Comparison of ENCODE assay signal across 27 mouse cellular contexts in genomic region chr2:113386278-113386677, GRCm38 (mm10). TPM values are rescaled to one million over a fixed set of nuclear protein-coding genes. Genes with fewer than 3 reads are reported as not detected.
DNase-seq lines count a peak whose midpoint lies in the region; ATAC-seq and TF ChIP-seq lines count a peak whose summit lies in the region.
"Had no signal": no experiment of that assay in that cellular context is flagged by ENCODE, and none has a peak within 500 bp of the region (broad histone marks: within the 10 kb centered on the region; RNA-seq: fewer than 3 reads in every experiment).

No protein-coding gene starts in this region.

- no peaks in the 10 kb centered on the region for H3K4me1 ChIP-seq in limb, embryonic 13.5 days
- no peaks in the 10 kb centered on the region for H3K4me1 ChIP-seq in limb, embryonic 10.5 days
- H3K4me1 ChIP-seq: embryonic facial prominence, embryonic 12.5 days; embryonic facial prominence, embryonic 15.5 days; forebrain, embryonic 10.5 days; forebrain, embryonic 12.5 days had no signal

- H3K9me3 ChIP-seq in limb, embryonic 13.5 days = no peaks in the 10 kb centered on the region
- H3K9me3 ChIP-seq in limb, embryonic 10.5 days (replicated peaks) = no peaks in the 10 kb centered on the region
- H3K9me3 ChIP-seq: embryonic facial prominence, embryonic 12.5 days; embryonic facial prominence, embryonic 15.5 days; forebrain, embryonic 10.5 days; forebrain, embryonic 12.5 days had no signal

- H3K9ac ChIP-seq in limb, embryonic 13.5 days = no peak overlapping the region
- H3K9ac ChIP-seq: embryonic facial prominence, embryonic 12.5 days; embryonic facial prominence, embryonic 15.5 days; forebrain, embryonic 12.5 days had no signal

- WGBS in limb, embryonic 13.5 days = 88% methylated on average over 6 of the region's 6 CpGs
- WGBS in limb, embryonic 10.5 days = 87% methylated on average over 6 of the region's 6 CpGs

- ATAC-seq in limb, embryonic 13.5 days (ENCODE audit: low FRiP score, low read depth) = 0 out of 2 replicates have a peak, but pooled peaks have one; percentile 5
- ATAC-seq: activated CD4-positive, CD25-positive, alpha-beta regulatory T cell, adult 4 months; CD4-positive, CD25-positive, alpha-beta regulatory T cell, adult 4 months; forebrain, embryonic 14.5 days; forebrain, embryonic 16.5 days; Patski had no signal

- H3K36me3 ChIP-seq in limb, embryonic 13.5 days = no peaks in the 10 kb centered on the region
- H3K36me3 ChIP-seq in limb, embryonic 10.5 days = no peaks in the 10 kb centered on the region
- no peaks in the 10 kb centered on the region for H3K36me3 ChIP-seq in myocyte (ENCODE audit: control insufficient read depth, insufficient read depth)
- H3K36me3 ChIP-seq: embryonic facial prominence, embryonic 12.5 days; embryonic facial prominence, embryonic 15.5 days; forebrain, embryonic 10.5 days; forebrain, embryonic 12.5 days; G1E had no signal

- no peak overlapping the region for H3K27ac ChIP-seq in limb, embryonic 13.5 days
- no peak overlapping the region for H3K27ac ChIP-seq in limb, embryonic 10.5 days
- H3K27ac ChIP-seq: embryonic facial prominence, embryonic 12.5 days; embryonic facial prominence, embryonic 15.5 days; forebrain, embryonic 10.5 days; forebrain, embryonic 12.5 days had no signal

- H3ac ChIP-seq in myocyte (ENCODE audit: control insufficient read depth, insufficient read length) = no peak overlapping the region

- no peak overlapping the region for H3K4me3 ChIP-seq in limb, embryonic 13.5 days
- H3K4me3 ChIP-seq in limb, embryonic 10.5 days = no peak overlapping the region
- no peak overlapping the region for H3K4me3 ChIP-seq in myocyte
- H3K4me3 ChIP-seq: embryonic facial prominence, embryonic 12.5 days; embryonic facial prominence, embryonic 15.5 days; erythroblast, embryonic 14.5 days; forebrain, embryonic 10.5 days; forebrain, embryonic 12.5 days had no signal

- peak; percentile 35 for DNase-seq in heart, adult 11 months
- no peak for DNase-seq in heart, postnatal 10 days
- DNase-seq in limb, embryonic 10.5 days (ENCODE audit: low spot score) = no peak
- DNase-seq in cerebellum, postnatal 14 days = no peak
- DNase-seq: adrenal gland, adult 8-10 months; adrenal gland, postnatal 14 days; adrenal gland, postnatal 36 days; cerebellum, adult 11-12 months; cerebellum, adult 2 months; cerebellum, adult 9-10 months; cerebellum, postnatal 10 days; cerebellum, postnatal 36 days; embryo, embryonic 11 days had no signal

- H3K4me2 ChIP-seq in limb, embryonic 13.5 days (replicated peaks) = no peak overlapping the region
- peak overlapping the region; percentile 45 for H3K4me2 ChIP-seq in myocyte (ENCODE audit: low read depth)
- H3K4me2 ChIP-seq: embryonic facial prominence, embryonic 12.5 days; embryonic facial prominence, embryonic 15.5 days; forebrain, embryonic 12.5 days had no signal

- intact Hi-C loops in heart, postnatal 10 days (cut with DNase I) = no loop called here

- TF ChIP-seq POLR2A in myocyte (IDR thresholded peaks at IDR 0.05; ENCODE audit: insufficient read length, low read depth) = no peak

- no peaks in the 10 kb centered on the region for H3K27me3 ChIP-seq in limb, embryonic 13.5 days
- no peaks in the 10 kb centered on the region for H3K27me3 ChIP-seq in limb, embryonic 10.5 days (ENCODE audit: low read depth, poor library complexity, severe bottlenecking)
- no peaks in the 10 kb centered on the region for H3K27me3 ChIP-seq in myocyte (ENCODE audit: control insufficient read depth, insufficient read depth, insufficient read length)
- H3K27me3 ChIP-seq: CH12.LX; embryonic facial prominence, embryonic 12.5 days; embryonic facial prominence, embryonic 15.5 days; forebrain, embryonic 12.5 days; Patski had no signal

- no peaks in the 10 kb centered on the region for H3K79me2 ChIP-seq in myocyte (ENCODE audit: control insufficient read depth, insufficient read depth)

TF ChIP-seq in myocyte, 11 proteins besides CTCF, POLR2A, EP300 and RAD21:
- TF ChIP-seq POLR2AphosphoS2 (IDR thresholded peaks at IDR 0.05; ENCODE audit: insufficient read length, low read depth) (no peak), MYOD1 (IDR thresholded peaks at IDR 0.05; ENCODE audit: control insufficient read depth in 1 of 3, insufficient read length in 2 of 3, low read depth in 2 of 3) (peak in 2 of 3 experiments; percentile 75 to 77), MYOG (IDR thresholded peaks at IDR 0.05; ENCODE audit: control insufficient read depth in 1 of 3, insufficient read depth in 1 of 3, insufficient read length in 2 of 3, low read depth in 2 of 3) (peak in 1 of 3 experiments; percentile 18)

RNA-seq across cellular contexts. Expression of gene Fmn1, which starts 58.7 kb away (rescaled TPM):
- total RNA-seq in heart, postnatal 10 days (2021) = 10 to 100 TPM; 21.4 to 25.4 TPM
- 1.9 and 2.0 TPM in 2 replicates for polyA plus RNA-seq in limb, embryonic 13.5 days (2015; fragmentation: Nextera tagmentation; extraction: Ambion mirVana)
- polyA plus RNA-seq in limb, embryonic 10.5 days (2016; fragmentation: Nextera tagmentation; extraction: Ambion mirVana) = 2.9 and 3.3 TPM in 2 replicates
- 1.9 TPM for polyA plus RNA-seq in myocyte (2012; fragmentation: generic; extraction: Trizol)
- polyA plus RNA-seq: G1E had no signal
